Mouse (Mus musculus) kidney, embryonic 15.5 days (tissue): Measurements from ENCODE around the gene Olfr129. TPM values are rescaled to one million over a fixed set of nuclear protein-coding genes. Genes with fewer than 3 reads are reported as not detected.

ENCODE experiments used
- ATAC-seq: fragments of 200-750 bp; cut with Nextera tagmentation; replicated peaks from 2 replicates; pipeline ENCODE4 v1.8.0; 2017; ENCODE audit warnings: moderate TSS enrichment; ENCODE audit not compliant: low FRiP score
- H3K27ac ChIP-seq: fragments of 300-500 bp; sonication (generic); 2 replicates; pipeline ENCODE4 v1.5.1; 2015; ENCODE audit warnings: mild to moderate bottlenecking, inconsistent platforms
- H3K27me3 ChIP-seq: fragments of 300-500 bp; sonication (generic); 2 replicates; pipeline ENCODE4 v1.6.1; 2015; ENCODE audit warnings: inconsistent platforms
- H3K36me3 ChIP-seq: fragments of 300-500 bp; sonication (generic); 2 replicates; pipeline ENCODE4 v1.6.1; 2015; ENCODE audit warnings: inconsistent platforms
- H3K4me1 ChIP-seq: fragments of 300-500 bp; sonication (generic); 2 replicates; pipeline ENCODE4 v1.6.1; 2015; ENCODE audit warnings: inconsistent platforms
- H3K4me2 ChIP-seq: fragments of 300-500 bp; sonication (generic); 2 replicates; pipeline ENCODE4 v1.6.1; 2015; ENCODE audit warnings: moderate library complexity, mild to moderate bottlenecking, inconsistent platforms
- H3K4me3 ChIP-seq: fragments of 300-500 bp; sonication (generic); replicated peaks from 2 replicates; pipeline ENCODE4 v1.5.1; 2015; ENCODE audit warnings: mild to moderate bottlenecking, inconsistent platforms
- H3K9ac ChIP-seq: fragments of 300-500 bp; sonication (generic); 2 replicates; pipeline ENCODE4 v1.6.1; 2015; ENCODE audit warnings: mild to moderate bottlenecking, inconsistent platforms
- H3K9me3 ChIP-seq: fragments of 300-500 bp; sonication (generic); replicated peaks from 2 replicates; pipeline ENCODE4 v1.6.1; 2016; ENCODE audit warnings: inconsistent platforms
- WGBS: fragments of 180-500 bp; shearing (Covaris S2); methylation state at CpG from one replicate; pipeline ENCODE4 v1.1.7; 2015; ENCODE audit warnings: mixed read lengths; 5-methylcytosine and 5-hydroxymethylcytosine counted together
- polyA plus RNA-seq: library from polyadenylated mRNA; unstranded; fragments of >200 nt; fragmentation: Nextera tagmentation; extraction: Ambion mirVana; gene quantifications from 2 replicates; pipeline ENCODE4 v1.2.1, GENCODE M21; 2015

Gene Olfr129
- polyA plus RNA-seq, result not detected in 2 replicates

DNA sequence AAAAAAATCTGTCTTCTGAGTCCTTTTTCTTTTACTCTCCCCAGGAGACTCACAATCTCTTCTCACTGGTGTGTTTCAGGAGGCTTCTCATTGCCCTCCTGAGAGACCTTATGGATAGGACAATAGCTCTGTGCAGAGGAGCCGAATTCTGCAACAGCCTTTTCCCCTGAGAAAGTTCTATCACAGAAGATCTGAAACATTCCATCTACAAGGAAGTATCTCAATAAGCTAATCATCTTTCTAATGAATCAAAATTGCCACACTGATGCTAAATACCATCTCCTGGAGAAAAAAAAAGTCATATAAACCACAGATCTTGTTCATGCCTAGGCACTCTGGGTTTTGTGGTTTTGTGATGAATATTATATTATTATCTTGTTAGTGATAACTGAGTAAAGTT, at the start of gene Olfr129:
Olfr129 (minus strand) TSS at position 101 of the 400 bp plus-strand sequence.
- WGBS, result 67% methylated on average over 1 of the region's 1 CpGs
- H3K9me3 ChIP-seq, result no peaks in the 10 kb centered on the region
- no peak within 1 kb of the TSS for H3K4me3 ChIP-seq
- H3K4me2 ChIP-seq, result no peak within 1 kb of the TSS
- H3K27me3 ChIP-seq, result no peaks in the 10 kb centered on the region
- no peak for ATAC-seq
- H3K4me1 ChIP-seq, result no peaks in the 10 kb centered on the region
- no peak within 1 kb of the TSS for H3K27ac ChIP-seq
- no peak within 1 kb of the TSS for H3K9ac ChIP-seq
- H3K36me3 ChIP-seq, result no peaks in the 10 kb centered on the region

DNA sequence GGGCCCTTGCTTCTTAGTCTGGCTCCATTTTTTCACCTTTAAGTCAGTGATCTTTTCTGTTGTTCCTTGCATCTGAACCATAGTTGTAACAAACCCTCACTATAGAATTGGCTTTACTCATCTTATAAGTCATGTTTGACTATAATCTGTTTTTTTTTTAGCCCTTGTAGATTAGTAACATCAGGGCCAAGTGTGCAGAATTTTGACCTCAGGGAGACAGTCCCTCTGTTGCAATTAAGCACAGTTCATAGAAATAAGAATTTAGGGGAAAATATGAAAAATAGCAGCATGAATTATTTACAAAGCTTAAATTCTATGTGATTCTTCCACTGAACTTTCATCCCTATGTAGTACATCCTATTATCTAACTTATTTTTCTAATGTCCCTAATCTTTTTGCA, 28.7 kb upstream of the Olfr129 start, which contains the start of gene Olfr131:
Olfr131 (minus strand) TSS at position 101 of the 400 bp plus-strand sequence.
- no peak for ATAC-seq
- Histone ChIP-seq H3K4me2 (no peak within 1 kb of the TSS), H3K27me3 (no peaks in the 10 kb centered on the region), H3K9ac (no peak within 1 kb of the TSS), H3K4me3 (no peak within 1 kb of the TSS), H3K4me1 (no peaks in the 10 kb centered on the region), H3K36me3 (no peaks in the 10 kb centered on the region), H3K9me3 (no peaks in the 10 kb centered on the region), H3K27ac (no peak within 1 kb of the TSS)

DNA sequence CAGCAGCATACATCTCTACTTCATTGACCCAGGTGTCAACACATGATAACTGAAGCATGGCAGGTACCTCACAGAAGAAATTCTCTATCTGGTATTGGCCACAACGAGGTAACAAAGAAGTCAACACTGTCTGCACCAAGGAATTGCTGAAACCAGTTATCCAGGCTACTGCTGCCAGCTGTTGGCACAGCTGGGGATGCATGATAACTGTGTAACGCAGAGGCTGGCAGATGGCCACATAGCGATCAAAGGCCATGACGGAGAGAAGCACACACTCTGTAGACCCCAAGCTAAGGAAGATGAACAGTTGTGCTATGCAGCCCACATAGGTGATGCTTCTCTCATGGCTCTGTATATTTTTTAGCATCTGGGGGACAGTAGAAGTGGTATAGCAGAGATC, 22.5 kb upstream of the Olfr129 start:
- no peaks in the 10 kb centered on the region for H3K36me3 ChIP-seq
- H3K9me3 ChIP-seq, result no peaks in the 10 kb centered on the region
- H3K27me3 ChIP-seq, result no peaks in the 10 kb centered on the region
- H3K4me3 ChIP-seq, result no peak overlapping the region
- H3K4me2 ChIP-seq, result no peak overlapping the region
- no peak for ATAC-seq
- H3K9ac ChIP-seq, result no peak overlapping the region
- no peaks in the 10 kb centered on the region for H3K4me1 ChIP-seq
- 88% methylated on average over 4 of the region's 4 CpGs for WGBS
- H3K27ac ChIP-seq, result no peak overlapping the region

DNA sequence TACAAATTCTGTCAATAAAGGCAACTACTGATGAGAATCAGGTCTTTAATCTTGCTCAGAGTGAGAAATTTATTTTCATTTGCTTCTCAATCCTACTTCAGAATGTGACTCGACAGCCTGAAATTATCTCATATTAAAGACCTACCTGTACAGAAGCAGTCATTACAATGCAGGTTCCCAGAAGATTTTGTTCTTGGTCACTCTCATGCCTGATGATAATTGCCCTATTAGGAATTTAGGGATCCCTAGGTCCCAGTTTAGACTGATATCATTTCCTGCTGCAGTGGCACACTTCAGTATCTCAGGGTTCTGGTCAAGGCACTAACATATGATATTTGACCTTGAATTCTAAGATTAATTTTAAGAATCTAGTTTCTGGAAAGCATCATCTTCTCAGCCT, 3.7 kb upstream of the Olfr129 start, which contains the start of gene Olfr130:
Olfr130 (plus strand) TSS at position 301 of the 400 bp plus-strand sequence.
- no peak within 1 kb of the TSS for H3K4me2 ChIP-seq
- H3K9me3 ChIP-seq, result no peaks in the 10 kb centered on the region
- no peaks in the 10 kb centered on the region for H3K4me1 ChIP-seq
- no peak within 1 kb of the TSS for H3K9ac ChIP-seq
- ATAC-seq, result no peak
- H3K36me3 ChIP-seq, result no peaks in the 10 kb centered on the region
- WGBS, result 92% methylated on average over 1 of the region's 1 CpGs
- no peak within 1 kb of the TSS for H3K4me3 ChIP-seq
- H3K27me3 ChIP-seq, result no peaks in the 10 kb centered on the region
- H3K27ac ChIP-seq, result no peak within 1 kb of the TSS

DNA sequence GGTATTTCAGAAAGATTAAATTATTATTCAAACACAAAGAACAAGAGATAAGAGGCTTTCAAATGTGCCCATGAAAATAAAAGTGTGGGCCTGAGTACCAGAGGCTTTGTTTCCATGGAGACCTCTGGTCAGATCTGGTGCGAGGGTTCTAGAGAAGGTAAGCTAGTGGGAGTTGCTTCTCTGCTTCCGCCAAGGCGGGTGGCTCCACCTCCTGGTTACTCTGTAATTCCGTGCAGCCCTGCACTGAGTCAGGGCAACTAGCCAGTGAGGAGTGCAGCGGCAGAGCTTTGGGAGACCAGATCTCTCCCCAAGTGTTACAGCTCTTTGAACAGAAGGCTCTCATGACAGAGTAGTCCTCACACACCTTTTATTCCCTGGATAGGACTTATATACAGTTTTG, 33.6 kb downstream of the Olfr129 start:
- Histone ChIP-seq H3K27ac (no peak overlapping the region), H3K27me3 (no peaks in the 10 kb centered on the region), H3K36me3 (no peaks in the 10 kb centered on the region), H3K9ac (no peak overlapping the region), H3K4me3 (no peak overlapping the region), H3K4me2 (no peak overlapping the region), H3K9me3 (no peaks in the 10 kb centered on the region), H3K4me1 (no peaks in the 10 kb centered on the region)
- ATAC-seq, result no peak
- 28% methylated on average over 5 of the region's 5 CpGs for WGBS

DNA sequence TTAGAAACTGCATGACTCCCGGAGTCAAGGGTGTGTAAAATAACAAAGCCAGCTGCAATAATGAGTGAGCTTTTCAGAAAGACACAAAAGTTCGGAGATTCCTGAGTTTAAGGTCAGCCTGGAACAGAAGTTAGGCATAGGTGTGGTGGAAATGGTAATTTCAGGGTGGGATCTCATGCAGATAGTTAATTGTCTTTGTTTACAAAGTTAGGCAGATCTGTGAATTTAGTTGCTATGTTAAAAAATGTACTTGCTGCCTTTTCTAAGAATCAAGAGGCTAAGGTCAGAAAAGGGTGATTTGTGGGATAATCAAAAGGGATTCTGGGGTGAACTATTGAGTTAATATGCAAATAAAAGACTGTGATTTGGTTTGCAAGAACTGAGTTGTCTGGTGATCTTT, 43.5 kb downstream of the Olfr129 start:
- Histone ChIP-seq H3K9me3 (no peaks in the 10 kb centered on the region), H3K27me3 (no peaks in the 10 kb centered on the region), H3K9ac (no peak overlapping the region), H3K27ac (no peak overlapping the region), H3K4me1 (no peaks in the 10 kb centered on the region), H3K4me3 (no peak overlapping the region), H3K4me2 (no peak overlapping the region), H3K36me3 (no peaks in the 10 kb centered on the region)
- no peak for ATAC-seq
- 78% methylated on average over 2 of the region's 2 CpGs for WGBS

DNA sequence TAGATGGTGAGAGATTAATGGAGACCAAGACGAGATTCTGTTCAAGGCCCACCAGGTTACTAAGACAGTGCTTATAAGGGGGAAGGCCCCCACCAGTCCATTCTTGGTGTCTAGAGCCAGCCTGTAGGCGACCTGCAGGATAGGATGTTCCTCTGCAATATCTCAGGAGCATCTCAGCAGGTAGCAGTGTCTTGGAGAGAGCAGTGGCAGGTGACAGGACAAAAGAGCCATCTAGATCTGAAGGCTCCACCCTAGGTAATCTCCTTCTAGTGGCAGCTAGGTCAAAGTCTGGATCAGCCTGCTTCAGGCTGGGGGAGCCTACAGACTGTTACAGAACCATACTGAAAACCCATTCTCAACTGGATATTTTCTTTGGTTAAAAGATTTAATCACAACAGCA, 54.9 kb downstream of the Olfr129 start:
- no peak for ATAC-seq
- H3K4me1 ChIP-seq, result no peaks in the 10 kb centered on the region
- no peak overlapping the region for H3K4me2 ChIP-seq
- no peaks in the 10 kb centered on the region for H3K9me3 ChIP-seq
- no peak overlapping the region for H3K4me3 ChIP-seq
- no peaks in the 10 kb centered on the region for H3K36me3 ChIP-seq
- no peaks in the 10 kb centered on the region for H3K27me3 ChIP-seq
- no peak overlapping the region for H3K27ac ChIP-seq
- H3K9ac ChIP-seq, result no peak overlapping the region
- WGBS, result 63% methylated on average over 2 of the region's 2 CpGs

Other genes starting within 250 kb of the Olfr129 start
- gene Olfr125, start 227.1 kb downstream of the Olfr129 start, polyA plus RNA-seq, result not detected in 2 replicates
- not detected in 2 replicates for gene Olfr126, start 212.6 kb downstream of the Olfr129 start, polyA plus RNA-seq
- not detected in 2 replicates for gene Olfr127, start 159.6 kb downstream of the Olfr129 start, polyA plus RNA-seq
- not detected in 2 replicates for gene Olfr128, start 139.5 kb downstream of the Olfr129 start, polyA plus RNA-seq
- not detected in 2 replicates for gene Olfr761, start 107.0 kb downstream of the Olfr129 start, polyA plus RNA-seq
- gene Olfr130, start 3.8 kb upstream of the Olfr129 start, polyA plus RNA-seq, result not detected in 2 replicates
- not detected in 2 replicates for gene Olfr131, start 28.6 kb upstream of the Olfr129 start, polyA plus RNA-seq
- gene Olfr132, start 74.4 kb upstream of the Olfr129 start, polyA plus RNA-seq, result not detected in 2 replicates
- not detected in 2 replicates for gene Olfr133, start 85.2 kb upstream of the Olfr129 start, polyA plus RNA-seq
- gene Olfr134, start 111.3 kb upstream of the Olfr129 start, polyA plus RNA-seq, result not detected in 2 replicates
- not detected in 2 replicates for gene Olfr135, start 144.3 kb upstream of the Olfr129 start, polyA plus RNA-seq
- gene Olfr138, start 201.0 kb upstream of the Olfr129 start, polyA plus RNA-seq, result not detected in 2 replicates
- gene Olfr137, start 247.5 kb upstream of the Olfr129 start, polyA plus RNA-seq, result not detected in 2 replicates